Mouse (Mus musculus): Measurements from ENCODE around the gene Thoc5.

The Thoc5 gene

DNA sequence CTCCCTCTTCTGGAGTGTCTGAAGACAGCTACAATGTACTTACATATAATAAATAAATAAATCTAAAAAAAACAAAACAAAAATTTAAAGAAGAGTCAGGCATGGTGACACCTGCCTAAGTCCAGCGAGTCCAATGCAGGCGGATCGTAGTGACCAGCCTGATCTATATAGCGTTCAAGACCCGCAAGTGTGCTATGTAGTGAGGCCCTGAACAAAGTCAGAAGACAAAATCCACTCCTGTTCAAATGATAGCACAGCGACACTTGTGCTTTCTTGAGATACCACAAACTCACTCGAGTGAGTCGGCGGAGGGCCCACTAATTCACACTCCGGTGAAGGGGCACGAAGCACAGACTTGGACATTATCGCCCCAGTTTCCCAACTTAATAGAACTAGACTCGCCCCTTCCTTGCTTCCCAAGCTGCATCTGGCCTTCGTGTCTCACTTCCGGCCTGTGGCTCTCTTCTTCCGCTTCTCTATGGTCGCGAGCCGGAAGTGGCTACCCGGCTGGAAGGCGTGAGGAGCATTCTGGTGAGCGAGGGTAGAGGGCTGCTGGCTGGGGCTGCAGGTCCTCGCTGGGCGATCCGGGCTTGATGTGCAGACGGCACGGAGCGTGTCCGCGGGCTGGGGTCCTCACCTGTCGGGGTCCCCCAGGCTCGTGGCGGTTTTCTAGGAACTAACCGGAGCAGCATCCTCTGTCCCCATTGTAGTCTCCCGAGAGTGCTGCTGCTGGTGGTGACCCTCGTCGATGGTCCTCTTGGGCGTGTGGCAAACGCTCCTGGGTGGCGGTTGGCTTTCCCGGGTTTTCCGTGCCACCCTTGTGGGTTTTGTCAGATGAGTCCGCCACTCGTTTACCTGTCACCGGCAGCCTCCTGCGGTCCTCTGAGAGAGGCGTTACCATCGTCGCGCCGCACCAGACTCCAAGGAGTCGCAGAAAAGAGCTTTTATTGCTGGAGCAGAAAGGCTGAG lies at the start of gene Thoc5:
Gene Thoc5, plus strand, starts transcription at position 473 of the 969 bp plus-strand sequence.
- peak; percentile 78 for DNase-seq

GRCm38 (mm10) chr11:4848483-4849248 lies 46.5 kb upstream of the Thoc5 start:
- peak; percentile 34 for DNase-seq

- peak; percentile 96 for DNase-seq
Observed at GRCm38 (mm10) chr11:4849258-4849943, 45.7 kb upstream of the Thoc5 start, which contains the start of gene Nf2. Gene Nf2, minus strand, starts transcription at chr11:4849536.

- DNase-seq = no peak
Observed at GRCm38 (mm10) chr11:4850404-4850803, 44.7 kb upstream of the Thoc5 start.

DNA sequence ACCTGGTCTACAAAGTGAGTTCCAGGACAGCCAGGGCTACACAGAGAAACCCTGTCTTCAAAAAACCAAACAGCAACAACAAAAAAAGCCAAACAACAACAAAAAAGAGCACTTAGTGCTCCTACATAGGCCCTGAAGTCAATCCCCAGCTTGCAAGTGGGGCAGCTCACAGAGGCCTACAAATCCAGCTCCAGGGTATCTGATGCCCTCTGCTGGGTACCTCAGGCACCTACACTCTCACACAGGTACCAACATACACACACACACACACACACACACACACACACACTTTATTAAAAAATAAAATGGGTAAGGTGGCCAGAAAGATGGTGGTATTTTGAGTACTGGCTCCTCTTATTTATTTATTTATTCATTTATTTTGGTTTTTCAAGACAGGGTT lies 42.1 kb upstream of the Thoc5 start:
- no peak for DNase-seq

GRCm38 (mm10) chr11:4854181-4854580 lies 40.9 kb upstream of the Thoc5 start:
- DNase-seq = no peak

DNA sequence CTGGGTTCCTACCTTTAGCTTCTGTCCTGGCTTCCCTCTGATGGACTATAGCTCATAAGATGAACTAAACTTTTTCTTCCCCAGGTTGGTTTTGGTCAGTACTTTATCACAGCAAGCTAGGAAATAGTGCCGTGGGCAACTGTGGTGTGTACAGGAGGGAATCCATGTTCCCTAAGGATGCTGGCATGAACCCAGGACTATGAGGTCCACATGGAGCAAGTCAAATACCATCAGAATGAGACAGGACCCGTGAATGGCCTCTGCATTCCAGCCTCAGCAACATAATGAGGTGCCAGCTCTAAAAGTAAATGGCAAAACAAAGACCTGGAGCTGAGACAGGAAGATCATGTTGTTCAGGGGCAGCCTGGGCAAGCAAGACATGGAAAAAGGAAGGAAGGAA lies 36.7 kb upstream of the Thoc5 start:
- no peak for DNase-seq

GRCm38 (mm10) chr11:4860986-4861385 lies 34.1 kb upstream of the Thoc5 start:
- no peak for DNase-seq

DNA sequence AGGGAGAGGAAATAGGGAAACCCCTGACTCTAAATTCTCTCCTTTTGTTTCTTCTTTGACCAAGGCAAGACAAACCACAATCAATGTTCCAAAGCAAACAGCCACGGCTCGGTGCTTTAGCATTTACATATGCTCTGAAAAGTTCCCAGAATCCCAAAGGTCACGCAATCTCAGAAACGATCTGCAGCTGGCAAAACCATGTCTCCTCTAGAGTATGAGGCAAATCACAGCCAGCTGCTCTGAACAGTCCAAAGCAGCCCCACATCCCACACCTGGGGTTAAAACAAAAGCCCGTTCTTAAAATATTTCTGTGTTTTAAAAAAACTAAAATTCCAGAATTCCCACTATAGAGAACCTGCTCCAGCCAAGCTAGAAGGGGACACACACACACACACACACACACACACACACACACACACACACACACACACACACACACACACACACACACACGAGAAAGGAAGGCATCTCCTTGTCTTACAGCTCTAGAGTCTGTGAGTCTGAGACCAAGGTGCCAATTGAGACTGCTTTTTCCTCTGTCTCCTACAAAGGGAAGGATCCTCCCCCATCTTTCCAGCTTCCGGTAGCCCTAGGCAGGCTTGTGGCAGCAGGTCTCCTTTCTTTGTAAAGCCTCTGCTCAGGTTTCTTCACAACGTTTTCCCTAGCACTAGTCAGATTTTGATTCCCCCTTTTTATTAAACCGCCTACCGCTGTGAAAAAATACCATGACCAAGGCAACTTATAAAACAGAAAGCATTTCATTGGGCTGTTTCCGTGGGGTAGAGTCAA lies 33.1 kb upstream of the Thoc5 start:
- no peak for DNase-seq

DNA sequence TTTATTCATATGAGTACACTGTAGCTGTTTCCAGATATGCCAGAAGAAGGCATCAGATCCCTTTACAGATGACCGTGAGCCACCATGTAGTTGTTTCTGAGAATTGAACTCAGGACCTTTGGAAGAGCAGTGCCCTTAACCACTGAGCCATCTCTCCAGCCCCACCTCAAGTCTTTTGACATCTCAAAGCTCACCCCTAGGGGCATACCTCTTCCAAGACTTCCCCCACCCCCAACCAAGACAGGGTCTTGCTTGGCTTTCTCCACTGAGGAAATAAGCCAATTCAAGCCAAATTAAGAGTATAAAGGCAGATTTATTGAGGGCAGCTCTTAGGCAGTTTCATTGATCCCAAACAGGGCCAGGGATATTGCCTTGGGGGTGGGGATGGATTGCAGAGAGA lies 32.4 kb upstream of the Thoc5 start:
- DNase-seq = no peak

- peak; percentile 65 for DNase-seq
Observed at GRCm38 (mm10) chr11:4865645-4866251, 29.4 kb upstream of the Thoc5 start.

DNA sequence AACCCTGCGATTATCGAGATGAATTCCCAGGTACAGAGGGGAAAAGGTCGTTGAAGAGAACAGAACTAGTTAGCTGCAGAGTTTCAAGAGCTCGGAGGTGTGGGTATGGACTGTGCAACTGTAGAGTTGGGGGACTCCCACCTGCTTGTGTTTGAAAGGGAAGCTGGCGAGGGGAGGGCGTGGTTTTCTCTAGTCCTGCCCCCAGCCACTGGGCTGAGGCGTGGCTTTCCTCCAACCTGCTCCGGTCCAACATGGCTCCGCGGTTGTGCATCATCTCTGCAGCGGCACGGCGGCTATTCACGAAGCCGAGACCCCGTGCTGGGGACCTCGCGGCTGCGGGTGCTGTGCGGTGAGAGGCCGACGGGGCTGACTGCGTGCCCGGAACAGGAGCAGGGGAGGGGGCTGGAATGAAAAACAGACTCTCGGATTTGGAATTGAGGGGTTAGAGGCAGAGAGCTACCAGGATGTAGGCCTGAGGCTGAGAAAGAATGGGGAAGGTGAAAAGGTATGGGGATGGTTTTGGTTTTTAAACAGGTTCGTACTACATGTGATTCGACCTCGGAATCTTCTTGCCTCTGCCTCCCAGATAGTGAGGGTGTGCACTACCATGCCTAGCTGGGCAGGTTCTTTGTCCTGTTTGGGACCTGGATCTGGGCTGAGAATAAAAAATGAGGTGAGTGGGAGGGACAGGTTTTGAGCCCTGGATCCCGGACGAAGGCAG lies 21.2 kb upstream of the Thoc5 start, which contains the start of gene Nipsnap1:
Gene Nipsnap1, plus strand, starts transcription at position 197 of the 721 bp plus-strand sequence.
- DNase-seq = peak; percentile 82

GRCm38 (mm10) chr11:4874551-4874950 lies 20.6 kb upstream of the Thoc5 start:
- DNase-seq = no peak

DNA sequence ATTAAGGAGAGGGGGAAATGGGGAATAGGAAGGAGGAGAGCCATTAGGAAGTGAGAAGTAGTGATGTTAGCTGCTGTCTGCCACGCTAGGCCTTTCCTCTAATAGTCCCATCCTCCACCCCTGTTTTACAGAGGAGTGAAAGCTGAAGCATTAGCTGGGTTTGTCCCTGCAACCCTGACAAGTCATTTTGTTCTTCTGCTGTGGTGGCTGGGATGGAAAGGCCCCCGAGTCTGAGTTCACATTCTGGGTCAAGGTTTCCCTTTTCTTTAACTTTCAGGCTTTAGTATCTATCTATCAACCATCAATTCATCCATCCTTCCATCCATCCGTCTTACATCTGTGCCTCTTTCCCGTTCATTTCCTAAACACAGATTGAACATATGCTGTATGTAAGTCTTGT lies 14.0 kb upstream of the Thoc5 start:
- DNase-seq = no peak

DNA sequence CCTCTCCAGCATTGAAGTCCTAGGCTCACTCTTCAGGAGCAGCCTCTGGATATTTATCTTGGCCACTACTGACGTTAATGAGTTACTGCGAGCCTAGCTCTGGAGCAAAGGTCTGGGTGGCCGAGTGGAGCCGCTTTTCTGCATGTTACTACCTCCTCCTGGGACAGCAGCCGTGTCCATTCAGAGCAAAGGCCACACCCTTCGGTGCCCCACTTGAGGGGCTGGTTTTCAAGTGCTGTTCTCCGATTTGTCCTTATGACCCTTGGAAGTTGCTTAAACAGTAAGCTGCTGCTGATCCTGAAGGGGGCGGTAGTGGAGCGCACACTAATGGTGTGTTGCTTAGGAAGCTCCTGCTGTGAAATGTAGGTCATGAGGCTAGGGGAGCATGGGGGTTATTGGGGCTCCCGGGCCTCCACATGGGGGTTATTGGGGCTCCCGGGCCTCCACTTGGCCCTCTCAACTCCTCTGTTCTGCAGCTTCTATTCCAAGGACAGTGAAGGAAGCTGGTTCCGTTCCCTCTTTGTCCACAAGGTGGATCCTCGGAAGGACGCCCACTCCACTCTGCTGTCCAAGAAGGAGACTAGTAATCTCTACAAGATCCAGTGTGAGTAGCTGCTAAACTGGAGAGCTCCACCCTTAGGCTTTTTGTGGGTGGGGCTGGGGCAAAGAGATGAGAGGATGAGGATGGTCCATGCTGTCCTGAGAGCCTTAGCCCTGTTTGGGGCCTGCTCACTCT lies 12.1 kb upstream of the Thoc5 start:
- DNase-seq = peak; percentile 19

DNA sequence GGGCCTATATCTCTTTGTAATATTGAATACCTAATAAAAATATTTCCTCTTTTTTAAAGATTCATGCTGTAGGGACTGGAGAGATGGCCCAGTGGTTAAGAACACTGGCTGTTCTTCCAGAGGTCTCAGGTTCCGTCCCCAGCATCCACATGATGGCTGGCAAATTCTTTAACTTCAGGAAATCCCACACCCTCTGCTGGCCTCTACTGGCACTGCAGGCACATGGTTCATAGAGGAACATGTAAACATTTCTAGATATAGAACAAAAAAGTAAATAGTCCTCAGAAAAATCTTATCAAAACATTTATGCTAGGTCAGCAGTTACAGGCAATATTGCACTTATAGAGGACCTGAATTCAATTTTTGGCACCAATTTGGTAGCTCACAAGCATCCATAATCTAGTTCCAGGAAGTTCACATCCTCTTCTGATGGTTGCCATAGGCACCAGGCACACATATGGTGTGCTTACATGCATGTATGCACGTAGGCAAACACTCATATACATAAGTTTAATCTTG lies 9.7 kb upstream of the Thoc5 start:
- peak; percentile 63 for DNase-seq

DNA sequence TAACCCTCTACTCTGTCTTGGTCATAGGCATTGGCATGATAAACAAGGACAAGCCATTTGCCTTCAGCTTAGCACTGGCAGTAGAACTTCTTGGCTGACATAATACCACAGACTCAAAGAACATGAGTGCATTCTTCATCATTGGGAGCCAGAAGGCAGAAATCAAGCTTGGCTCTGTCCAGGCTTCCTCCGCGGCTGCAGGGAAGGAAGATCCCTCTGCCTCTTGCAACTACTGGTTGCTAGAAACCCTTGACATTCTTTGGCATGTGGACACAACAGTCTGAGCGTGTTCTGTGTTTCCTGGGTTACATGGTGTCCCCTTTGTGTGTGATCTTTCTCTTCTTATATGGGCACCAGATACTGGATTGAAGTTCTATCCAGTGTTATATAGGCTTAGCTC lies 8.1 kb upstream of the Thoc5 start:
- DNase-seq = no peak

DNA sequence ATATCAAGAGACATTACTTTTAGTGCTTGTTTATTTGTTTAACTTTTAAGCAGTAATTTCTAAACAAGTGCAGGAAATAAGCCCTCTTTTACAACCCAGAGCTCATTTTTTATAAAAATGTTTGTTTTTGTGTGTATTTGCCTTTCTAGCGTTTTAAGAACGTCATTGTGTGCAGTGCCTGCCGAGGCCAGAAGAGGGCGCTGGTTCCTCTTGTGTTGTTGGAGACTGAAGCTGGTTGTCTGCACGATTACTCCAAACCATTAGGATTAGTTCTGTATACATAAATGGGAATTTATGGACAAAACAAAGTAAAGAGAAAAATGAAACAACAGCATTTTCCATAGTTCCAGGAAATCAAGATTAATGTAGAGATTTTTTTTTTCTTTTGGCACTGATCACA lies 5.3 kb downstream of the Thoc5 start:
- no peak for DNase-seq

DNA sequence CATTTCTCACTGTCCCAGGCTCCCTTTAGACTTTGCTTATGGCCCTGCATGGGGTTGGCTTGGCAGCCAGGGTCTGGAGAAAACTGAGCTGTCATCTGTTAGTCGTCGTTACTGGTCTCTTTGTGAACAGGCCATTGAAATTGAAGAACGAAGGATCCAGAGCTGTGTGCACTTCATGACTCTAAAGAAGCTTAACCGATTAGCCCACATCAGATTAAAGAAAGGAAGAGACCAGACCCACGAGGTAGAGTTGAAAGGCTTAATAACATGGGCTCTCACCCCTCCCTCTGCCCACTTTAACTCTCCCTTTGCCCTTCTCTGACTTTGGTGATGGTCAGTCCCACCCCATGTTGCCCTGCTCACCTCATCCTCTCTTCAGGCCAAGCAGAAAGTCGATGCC lies 6.8 kb downstream of the Thoc5 start:
- no peak for DNase-seq

GRCm38 (mm10) chr11:4906231-4906630 lies 11.1 kb downstream of the Thoc5 start:
- no peak for DNase-seq

Data from right cerebral cortex, postnatal 14 days (tissue).